Mouse (Mus musculus) liver, postnatal 0 days (tissue): Measurements from ENCODE around the gene Ccdc114.

Source experiments
- CTCF ChIP-seq: sonication (generic); IDR thresholded peaks from 2 replicates; pipeline ENCODE4 v1.5.1; 2016; ENCODE audit warnings: antibody characterized with exemption, low read depth
- EP300 ChIP-seq: IDR thresholded peaks from 2 replicates; pipeline ENCODE4 v1.6.1; 2016; ENCODE audit warnings: antibody characterized with exemption, low read depth, mild to moderate bottlenecking

DNA sequence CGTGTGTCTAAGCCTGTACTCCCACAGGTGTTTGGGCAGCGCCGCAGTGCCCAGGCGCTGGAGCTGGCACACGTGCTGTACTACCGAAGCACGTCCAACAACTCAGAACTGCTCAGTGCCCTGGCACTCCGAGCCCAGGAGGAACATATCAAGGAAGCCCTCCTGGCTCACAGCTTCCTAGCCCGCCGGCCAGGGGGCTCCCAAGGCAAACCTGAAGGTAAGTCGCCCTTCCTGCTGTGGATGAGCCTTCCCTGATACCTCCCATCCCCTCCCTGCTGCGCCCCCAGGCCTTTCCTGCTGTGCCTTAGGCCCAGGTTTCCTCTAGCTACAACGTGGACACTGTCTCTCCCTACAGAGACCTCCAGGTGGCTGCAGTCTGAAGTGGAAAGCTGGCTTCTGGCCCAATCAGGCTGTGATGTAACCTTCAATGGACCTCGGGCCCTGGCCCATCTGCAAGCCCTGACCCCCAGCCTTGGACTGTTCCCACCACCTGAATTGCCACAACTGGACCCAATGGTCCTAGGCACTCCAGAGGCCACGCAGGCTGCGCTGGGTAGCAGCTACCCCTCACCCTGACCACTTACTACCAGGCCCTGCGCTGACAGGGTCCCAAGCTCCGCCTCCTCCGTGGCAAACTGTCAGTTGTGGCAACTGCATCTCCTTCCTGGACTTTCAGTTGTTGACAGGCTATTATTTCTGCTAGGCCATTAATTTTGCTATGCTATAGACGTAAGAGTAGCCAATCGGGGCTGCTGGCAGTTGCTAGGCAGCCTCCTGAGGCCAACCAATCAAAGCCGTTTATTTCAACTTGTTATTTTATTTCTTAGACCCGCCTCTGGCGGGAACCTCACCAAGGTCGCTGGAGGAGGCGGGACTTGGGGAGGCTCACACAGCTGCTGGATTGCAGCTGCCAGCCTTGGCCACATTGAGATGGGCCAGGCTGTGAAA lies 7.5 kb upstream of the Ccdc114 start:
- TF ChIP-seq CTCF (0 out of 2 replicates have a peak, but pooled peaks have one; percentile 13), EP300 (no peak)
